Mouse (Mus musculus) stomach, embryonic 14.5 days (tissue): Measurements from ENCODE around the gene Hsd17b1. TPM values are rescaled to one million over a fixed set of nuclear protein-coding genes. Genes with fewer than 3 reads are reported as not detected.

Source experiments
- ATAC-seq: fragments of 200-750 bp; cut with Nextera tagmentation; 2 replicates; pipeline ENCODE4 v1.8.0; 2017; ENCODE audit warnings: low read depth, moderate TSS enrichment; ENCODE audit not compliant: insufficient number of reproducible peaks, insufficient read depth, low FRiP score
- H3K27ac ChIP-seq: fragments of 300-500 bp; sonication (generic); 2 replicates; pipeline ENCODE4 v1.5.1; 2014; ENCODE audit warnings: mild to moderate bottlenecking, low read length, moderate library complexity, mixed read lengths
- H3K27me3 ChIP-seq: fragments of 300-500 bp; sonication (generic); 2 replicates; pipeline ENCODE4 v1.6.1; 2014; ENCODE audit warnings: low read length, control low read depth, mixed read lengths; ENCODE audit not compliant: control insufficient read depth, insufficient read depth
- H3K36me3 ChIP-seq: fragments of 300-500 bp; sonication (generic); 2 replicates; pipeline ENCODE4 v1.6.1; 2014; ENCODE audit warnings: mild to moderate bottlenecking, control low read depth, low read length, moderate library complexity, mixed read lengths; ENCODE audit not compliant: control insufficient read depth, insufficient read depth
- H3K4me1 ChIP-seq: fragments of 300-500 bp; sonication (generic); 2 replicates; pipeline ENCODE4 v1.6.1; 2014; ENCODE audit warnings: low read length, control low read depth, mixed read lengths; ENCODE audit not compliant: control insufficient read depth, insufficient read depth
- H3K4me2 ChIP-seq: fragments of 300-500 bp; sonication (generic); replicated peaks from 2 replicates; pipeline ENCODE4 v1.6.1; 2014; ENCODE audit warnings: low read depth, low read length, control low read depth
- H3K4me3 ChIP-seq: fragments of 300-500 bp; sonication (generic); 2 replicates; pipeline ENCODE4 v1.5.1; 2014; ENCODE audit warnings: low read depth, low read length, control low read depth
- H3K9ac ChIP-seq: fragments of 300-500 bp; sonication (generic); replicated peaks from 2 replicates; pipeline ENCODE4 v1.6.1; 2014; ENCODE audit warnings: low read depth, mild to moderate bottlenecking, control low read depth, low read length, moderate library complexity, mixed read lengths
- H3K9me3 ChIP-seq: fragments of 300-500 bp; sonication (generic); 2 replicates; pipeline ENCODE4 v1.6.1; 2016; ENCODE audit warnings: low read depth, low read length, control low read depth; ENCODE audit not compliant: control insufficient read depth
- whole genome bisulfite sequencing: fragments of 180-500 bp; shearing (Covaris S2); extraction: QIAGEN DNeasy Blood & Tissue Kit; methylation state at CpG from one replicate; pipeline ENCODE4 v1.1.7; 2014; 5-methylcytosine and 5-hydroxymethylcytosine counted together
- polyA plus RNA-seq: library from polyadenylated mRNA; unstranded; fragments of >200 nt; fragmentation: Nextera tagmentation; extraction: Ambion mirVana; gene quantifications from 2 replicates; pipeline ENCODE4 v1.2.1, GENCODE M21; 2014

Gene Hsd17b1
- polyA plus RNA-seq, result not detected in 2 replicates

- H3K36me3 ChIP-seq, result no peaks in the 10 kb centered on the region
- peaks cover 13% of the 10 kb centered on the region; the same call in 1 of the 2 replicates for H3K4me1 ChIP-seq
- H3K27me3 ChIP-seq, result peaks cover 27% of the 10 kb centered on the region
- no peak within 1 kb of the TSS for H3K9ac ChIP-seq
- no peaks in the 10 kb centered on the region for H3K9me3 ChIP-seq
- no peak for ATAC-seq
- no peak within 1 kb of the TSS for H3K27ac ChIP-seq
- H3K4me2 ChIP-seq, result no peak within 1 kb of the TSS
- 71% methylated on average over 9 of the region's 9 CpGs for WGBS
- H3K4me3 ChIP-seq, result no peak within 1 kb of the TSS
These were observed at the start of gene Hsd17b1 for GRCm38 (mm10) chr11:101078121-101078520. TSS of gene Hsd17b1 (plus strand) at chr11:101078411.

GRCm38 (mm10) chr11:101029320-101029719, 48.9 kb upstream of the Hsd17b1 start:
- Histone ChIP-seq H3K9ac (no peak overlapping the region), H3K27ac (no peak overlapping the region), H3K36me3 (peaks cover 42% of the 10 kb centered on the region), H3K4me1 (0 out of 2 replicates have a peak, but pooled peaks cover 3% of the 10 kb centered on the region), H3K27me3 (no peaks in the 10 kb centered on the region), H3K4me2 (no peak overlapping the region), H3K9me3 (no peaks in the 10 kb centered on the region), H3K4me3 (no peak overlapping the region)
- 89% methylated on average over 8 of the region's 8 CpGs for WGBS
- no peak for ATAC-seq

DNA sequence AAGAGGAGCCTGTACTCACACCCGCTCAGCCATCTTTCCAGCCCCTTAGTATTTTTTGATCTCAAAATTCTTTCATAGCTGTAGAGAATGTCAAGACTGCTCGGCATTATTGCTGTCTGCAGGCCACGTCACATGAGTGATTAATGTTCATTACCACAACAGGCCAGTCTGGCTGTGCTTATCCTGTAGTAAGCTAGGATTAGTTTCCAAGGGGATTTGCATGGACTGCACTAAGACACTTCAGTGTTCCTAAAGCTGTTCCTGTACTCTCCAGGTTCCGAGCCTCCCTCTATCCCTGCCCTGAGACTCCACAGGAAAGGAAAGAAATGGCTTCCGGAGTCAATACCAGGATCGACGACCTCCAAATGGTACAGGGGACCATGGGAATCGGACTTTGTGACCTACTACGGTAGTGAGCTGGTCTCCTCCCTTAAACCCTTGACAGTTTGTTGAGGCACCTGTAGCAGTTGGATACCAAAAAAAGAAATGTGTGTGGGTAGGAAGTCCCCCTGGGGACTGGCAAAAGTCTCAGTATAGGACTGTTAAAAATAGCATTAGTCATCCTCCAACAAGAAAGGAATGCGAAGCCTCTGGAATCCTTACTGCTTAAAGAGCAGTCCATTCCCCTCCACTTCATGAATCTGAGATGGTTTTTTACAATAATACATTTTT, 47.9 kb upstream of the Hsd17b1 start:
- Histone ChIP-seq H3K9me3 (no peaks in the 10 kb centered on the region), H3K4me3 (no peak overlapping the region), H3K4me2 (no peak overlapping the region), H3K9ac (no peak overlapping the region), H3K27me3 (no peaks in the 10 kb centered on the region), H3K4me1 (0 out of 2 replicates have a peak, but pooled peaks cover 3% of the 10 kb centered on the region), H3K27ac (peak overlapping the region; percentile 15; the same call in 1 of the 2 replicates), H3K36me3 (peaks cover 42% of the 10 kb centered on the region)
- 63% methylated on average over 10 of the region's 10 CpGs for WGBS
- no peak for ATAC-seq

GRCm38 (mm10) chr11:101030808-101031156, 47.4 kb upstream of the Hsd17b1 start:
- Histone ChIP-seq H3K9me3 (no peaks in the 10 kb centered on the region), H3K9ac (no peak overlapping the region), H3K27ac (peak overlapping the region; percentile 2; the same call in 1 of the 2 replicates), H3K27me3 (no peaks in the 10 kb centered on the region), H3K36me3 (peaks cover 42% of the 10 kb centered on the region), H3K4me2 (no peak overlapping the region), H3K4me1 (0 out of 2 replicates have a peak, but pooled peaks cover 3% of the 10 kb centered on the region), H3K4me3 (no peak overlapping the region)
- no peak for ATAC-seq
- 70% methylated on average over 4 of the region's 4 CpGs for WGBS

DNA sequence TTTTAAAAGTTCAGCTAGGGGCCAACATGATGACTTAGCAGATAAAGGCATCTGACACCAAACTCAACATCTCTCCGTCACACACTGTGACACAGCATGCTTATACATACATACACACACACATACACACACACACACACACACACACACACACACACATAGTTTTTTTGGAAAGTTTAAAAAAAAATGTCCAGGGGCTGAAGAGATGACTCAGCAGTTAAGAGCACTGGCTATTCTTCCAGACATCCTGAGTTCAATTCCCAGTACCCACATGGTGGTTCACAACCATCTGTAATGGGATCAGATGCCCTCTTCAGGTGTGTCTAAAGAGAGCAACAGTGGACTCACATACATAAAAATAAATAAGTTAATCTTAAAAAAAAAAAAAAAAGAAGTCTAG, 46.7 kb upstream of the Hsd17b1 start:
- Histone ChIP-seq H3K27ac (no peak overlapping the region), H3K4me2 (no peak overlapping the region), H3K9ac (no peak overlapping the region), H3K9me3 (no peaks in the 10 kb centered on the region), H3K4me1 (0 out of 2 replicates have a peak, but pooled peaks cover 3% of the 10 kb centered on the region), H3K27me3 (no peaks in the 10 kb centered on the region), H3K36me3 (peaks cover 39% of the 10 kb centered on the region), H3K4me3 (no peak overlapping the region)
- no peak for ATAC-seq
- 83% methylated on average over 1 of the region's 1 CpGs for WGBS

- WGBS, result 94% methylated on average over 17 of the region's 17 CpGs
- 0 out of 2 replicates have a peak, but pooled peaks cover 3% of the 10 kb centered on the region for H3K4me1 ChIP-seq
- H3K36me3 ChIP-seq, result peaks cover 43% of the 10 kb centered on the region
- no peak for ATAC-seq
- H3K4me2 ChIP-seq, result no peak overlapping the region
- H3K27me3 ChIP-seq, result no peaks in the 10 kb centered on the region
- H3K4me3 ChIP-seq, result no peak overlapping the region
- H3K9me3 ChIP-seq, result no peaks in the 10 kb centered on the region
- no peak overlapping the region for H3K9ac ChIP-seq
- no peak overlapping the region for H3K27ac ChIP-seq
These were observed 44.2 kb upstream of the Hsd17b1 start for GRCm38 (mm10) chr11:101033856-101034500.

GRCm38 (mm10) chr11:101034614-101035327, 43.4 kb upstream of the Hsd17b1 start:
- no peak overlapping the region for H3K27ac ChIP-seq
- no peak for ATAC-seq

DNA sequence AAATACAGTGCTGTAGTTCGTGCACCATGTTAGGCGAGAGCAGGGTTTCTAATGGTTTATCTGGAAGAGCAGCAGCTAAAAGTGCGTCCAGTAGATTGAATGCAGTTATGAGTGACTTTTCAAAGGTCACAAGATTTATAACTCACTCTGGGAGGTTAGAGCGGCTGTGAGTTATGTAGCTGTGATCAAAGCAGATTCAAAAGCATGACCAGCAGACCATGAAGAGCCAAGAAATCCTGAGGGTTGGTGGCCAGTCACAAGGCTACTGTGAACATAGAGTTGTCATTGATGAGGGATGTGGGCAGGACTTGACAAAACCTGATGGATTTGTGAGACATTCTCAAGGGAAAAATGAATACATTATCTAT, 42.9 kb upstream of the Hsd17b1 start:
- ATAC-seq, result no peak
- Histone ChIP-seq H3K36me3 (peaks cover 45% of the 10 kb centered on the region), H3K4me3 (no peak overlapping the region), H3K27me3 (no peaks in the 10 kb centered on the region), H3K27ac (no peak overlapping the region), H3K4me2 (no peak overlapping the region), H3K9me3 (no peaks in the 10 kb centered on the region), H3K9ac (no peak overlapping the region), H3K4me1 (no peaks in the 10 kb centered on the region)
- 84% methylated on average over 4 of the region's 4 CpGs for WGBS

More at GRCm38 (mm10) chr11:101034614-101035327, 43.4 kb upstream of the Hsd17b1 start:
- no peaks in the 10 kb centered on the region for H3K27me3 ChIP-seq
- H3K4me1 ChIP-seq, result 0 out of 2 replicates have a peak, but pooled peaks cover 3% of the 10 kb centered on the region
- H3K4me3 ChIP-seq, result no peak overlapping the region
- H3K9ac ChIP-seq, result no peak overlapping the region
- no peak overlapping the region for H3K4me2 ChIP-seq
- WGBS, result 89% methylated on average over 8 of the region's 8 CpGs
- H3K9me3 ChIP-seq, result no peaks in the 10 kb centered on the region
- peaks cover 46% of the 10 kb centered on the region for H3K36me3 ChIP-seq
